Mouse (Mus musculus): ENCODE results near the gene Phf5a. TPM values are rescaled to one million over a fixed set of nuclear protein-coding genes. Genes with fewer than 3 reads are reported as not detected.

Phf5a gene
- polyA plus RNA-seq, 1 experiment from 2014 or later = 129 TPM

- 0% methylated on average over 28 of the region's 28 CpGs for WGBS
- Histone ChIP-seq H3K36me3 (peaks cover 22% of the 10 kb centered on the region), H3K4me3 (peak overlapping the region; percentile 91), H3K4me2 (replicated peaks) (peak overlapping the region; percentile 96), H3K4me1 (peaks cover 26% of the 10 kb centered on the region), H3K27ac (replicated peaks) (peak overlapping the region; percentile 85), H3K9ac (replicated peaks) (peak overlapping the region; percentile 86), H3K27me3 (no peaks in the 10 kb centered on the region), H3K9me3 (no peaks in the 10 kb centered on the region)
- peak; percentile 92 for ATAC-seq (ENCODE audit: low FRiP score, low read depth)
Measured at GRCm38 (mm10) chr15:81856030-81856790, 15.5 kb downstream of the Phf5a start.

- Histone ChIP-seq H3K9ac (replicated peaks) (no peak overlapping the region), H3K4me2 (replicated peaks) (no peak overlapping the region), H3K9me3 (no peaks in the 10 kb centered on the region), H3K27ac (replicated peaks) (no peak overlapping the region), H3K4me3 (no peak overlapping the region), H3K36me3 (peaks cover 47% of the 10 kb centered on the region), H3K27me3 (no peaks in the 10 kb centered on the region), H3K4me1 (peaks cover 16% of the 10 kb centered on the region)
- no peak for ATAC-seq (ENCODE audit: low FRiP score, low read depth)
- WGBS = 93% methylated on average over 7 of the region's 7 CpGs
Measured at GRCm38 (mm10) chr15:81853081-81853480, 18.6 kb downstream of the Phf5a start.

- ATAC-seq (ENCODE audit: low FRiP score, low read depth) = no peak
- Histone ChIP-seq H3K4me1 (peaks cover 16% of the 10 kb centered on the region), H3K4me3 (no peak overlapping the region), H3K27ac (replicated peaks) (no peak overlapping the region), H3K9me3 (no peaks in the 10 kb centered on the region), H3K9ac (replicated peaks) (no peak overlapping the region), H3K36me3 (peaks cover 52% of the 10 kb centered on the region), H3K4me2 (replicated peaks) (no peak overlapping the region), H3K27me3 (no peaks in the 10 kb centered on the region)
- 93% methylated on average over 9 of the region's 9 CpGs for WGBS
Measured at GRCm38 (mm10) chr15:81852411-81853000, 19.2 kb downstream of the Phf5a start.

GRCm38 (mm10) chr15:81851375-81851774, 20.3 kb downstream of the Phf5a start:
- no peak for ATAC-seq (ENCODE audit: low FRiP score, low read depth)
- WGBS = 96% methylated on average over 15 of the region's 15 CpGs
- H3K4me2 ChIP-seq (replicated peaks) = no peak overlapping the region
- H3K9ac ChIP-seq (replicated peaks) = no peak overlapping the region
- H3K4me3 ChIP-seq = no peak overlapping the region
- peaks cover 53% of the 10 kb centered on the region for H3K36me3 ChIP-seq
- H3K9me3 ChIP-seq = no peaks in the 10 kb centered on the region
- H3K27me3 ChIP-seq = no peaks in the 10 kb centered on the region
- peaks cover 9% of the 10 kb centered on the region; the same call in 1 of the 2 replicates for H3K4me1 ChIP-seq
- H3K27ac ChIP-seq (replicated peaks) = no peak overlapping the region

GRCm38 (mm10) chr15:81850718-81851117, 21.0 kb downstream of the Phf5a start:
- no peak overlapping the region for H3K4me3 ChIP-seq
- peaks cover 54% of the 10 kb centered on the region for H3K36me3 ChIP-seq
- no peak overlapping the region for H3K4me2 ChIP-seq (replicated peaks)
- H3K27me3 ChIP-seq = no peaks in the 10 kb centered on the region
- no peaks in the 10 kb centered on the region for H3K9me3 ChIP-seq
- WGBS = 93% methylated on average over 14 of the region's 14 CpGs
- no peak overlapping the region for H3K9ac ChIP-seq (replicated peaks)
- H3K4me1 ChIP-seq = peaks cover 9% of the 10 kb centered on the region
- H3K27ac ChIP-seq (replicated peaks) = no peak overlapping the region
- ATAC-seq (ENCODE audit: low FRiP score, low read depth) = no peak

- no peak overlapping the region for H3K27ac ChIP-seq (replicated peaks)
- 89% methylated on average over 9 of the region's 9 CpGs for WGBS
- ATAC-seq (ENCODE audit: low FRiP score, low read depth) = no peak
- H3K9ac ChIP-seq (replicated peaks) = no peak overlapping the region
- no peak overlapping the region for H3K4me3 ChIP-seq
- no peaks in the 10 kb centered on the region for H3K9me3 ChIP-seq
- H3K36me3 ChIP-seq = peaks cover 56% of the 10 kb centered on the region
- H3K4me1 ChIP-seq = peaks cover 4% of the 10 kb centered on the region; the same call in 1 of the 2 replicates
- H3K27me3 ChIP-seq = no peaks in the 10 kb centered on the region
- no peak overlapping the region for H3K4me2 ChIP-seq (replicated peaks)
Measured at GRCm38 (mm10) chr15:81849104-81849503, 22.6 kb downstream of the Phf5a start.

GRCm38 (mm10) chr15:81848301-81848700, 23.4 kb downstream of the Phf5a start:
- Histone ChIP-seq H3K27ac (replicated peaks) (no peak overlapping the region), H3K4me1 (peaks cover 4% of the 10 kb centered on the region; the same call in 1 of the 2 replicates), H3K9me3 (no peaks in the 10 kb centered on the region), H3K36me3 (peaks cover 50% of the 10 kb centered on the region), H3K4me2 (replicated peaks) (no peak overlapping the region), H3K27me3 (no peaks in the 10 kb centered on the region), H3K9ac (replicated peaks) (no peak overlapping the region), H3K4me3 (no peak overlapping the region)
- 43% methylated on average over 7 of the region's 7 CpGs for WGBS
- ATAC-seq (ENCODE audit: low FRiP score, low read depth) = no peak

- Histone ChIP-seq H3K27ac (replicated peaks) (no peak overlapping the region), H3K4me2 (replicated peaks) (no peak overlapping the region), H3K9me3 (no peaks in the 10 kb centered on the region), H3K4me3 (no peak overlapping the region), H3K36me3 (peaks cover 48% of the 10 kb centered on the region), H3K4me1 (peaks cover 4% of the 10 kb centered on the region; the same call in 1 of the 2 replicates), H3K9ac (replicated peaks) (no peak overlapping the region), H3K27me3 (no peaks in the 10 kb centered on the region)
- 93% methylated on average over 5 of the region's 5 CpGs for WGBS
- ATAC-seq (ENCODE audit: low FRiP score, low read depth) = no peak
Measured at GRCm38 (mm10) chr15:81847861-81848260, 23.9 kb downstream of the Phf5a start.

GRCm38 (mm10) chr15:81847161-81847560, 24.6 kb downstream of the Phf5a start:
- 88% methylated on average over 4 of the region's 4 CpGs for WGBS
- no peak for ATAC-seq (ENCODE audit: low FRiP score, low read depth)
- Histone ChIP-seq H3K27me3 (no peaks in the 10 kb centered on the region), H3K4me3 (no peak overlapping the region), H3K36me3 (peaks cover 41% of the 10 kb centered on the region), H3K27ac (replicated peaks) (no peak overlapping the region), H3K4me2 (replicated peaks) (no peak overlapping the region), H3K9ac (replicated peaks) (no peak overlapping the region), H3K9me3 (no peaks in the 10 kb centered on the region), H3K4me1 (peaks cover 4% of the 10 kb centered on the region; the same call in 1 of the 2 replicates)

- H3K9me3 ChIP-seq = no peaks in the 10 kb centered on the region
- peaks cover 4% of the 10 kb centered on the region; the same call in 1 of the 2 replicates for H3K4me1 ChIP-seq
- H3K4me2 ChIP-seq (replicated peaks) = no peak overlapping the region
- no peak for ATAC-seq (ENCODE audit: low FRiP score, low read depth)
- H3K9ac ChIP-seq (replicated peaks) = no peak overlapping the region
- no peak overlapping the region for H3K4me3 ChIP-seq
- peaks cover 39% of the 10 kb centered on the region for H3K36me3 ChIP-seq
- no peaks in the 10 kb centered on the region for H3K27me3 ChIP-seq
- H3K27ac ChIP-seq (replicated peaks) = no peak overlapping the region
- 92% methylated on average over 9 of the region's 9 CpGs for WGBS
Measured at GRCm38 (mm10) chr15:81846755-81847154, 25.0 kb downstream of the Phf5a start.

GRCm38 (mm10) chr15:81845724-81846123, 26.0 kb downstream of the Phf5a start:
- WGBS = 44% methylated on average over 4 of the region's 4 CpGs
- Histone ChIP-seq H3K27me3 (no peaks in the 10 kb centered on the region), H3K36me3 (peaks cover 28% of the 10 kb centered on the region), H3K9ac (replicated peaks) (no peak overlapping the region), H3K4me3 (no peak overlapping the region), H3K27ac (replicated peaks) (peak overlapping the region; percentile 35; the same call in 1 of the 2 replicates), H3K9me3 (no peaks in the 10 kb centered on the region), H3K4me1 (peaks cover 4% of the 10 kb centered on the region; the same call in 1 of the 2 replicates), H3K4me2 (replicated peaks) (no peak overlapping the region)
- ATAC-seq (ENCODE audit: low FRiP score, low read depth) = no peak

- Histone ChIP-seq H3K9ac (replicated peaks) (no peak overlapping the region), H3K4me3 (no peak overlapping the region), H3K36me3 (peaks cover 22% of the 10 kb centered on the region), H3K4me1 (peaks cover 4% of the 10 kb centered on the region; the same call in 1 of the 2 replicates), H3K27me3 (no peaks in the 10 kb centered on the region), H3K9me3 (no peaks in the 10 kb centered on the region), H3K27ac (replicated peaks) (no peak overlapping the region), H3K4me2 (replicated peaks) (no peak overlapping the region)
- no peak for ATAC-seq (ENCODE audit: low FRiP score, low read depth)
- 73% methylated on average over 5 of the region's 5 CpGs for WGBS
Measured at GRCm38 (mm10) chr15:81845033-81845625, 26.6 kb downstream of the Phf5a start.

Measured in midbrain, embryonic 12.5 days (tissue).